Mouse (Mus musculus) kidney, postnatal 4 days (tissue): ENCODE data around the gene Rph3al.

Source experiments
- DNase-seq, 2 experiments: peaks; one replicate each; pipeline ENCODE4 v3.0.0; 2021; ENCODE audit warnings: mixed read lengths in 2 of 2

The Rph3al gene

DNA sequence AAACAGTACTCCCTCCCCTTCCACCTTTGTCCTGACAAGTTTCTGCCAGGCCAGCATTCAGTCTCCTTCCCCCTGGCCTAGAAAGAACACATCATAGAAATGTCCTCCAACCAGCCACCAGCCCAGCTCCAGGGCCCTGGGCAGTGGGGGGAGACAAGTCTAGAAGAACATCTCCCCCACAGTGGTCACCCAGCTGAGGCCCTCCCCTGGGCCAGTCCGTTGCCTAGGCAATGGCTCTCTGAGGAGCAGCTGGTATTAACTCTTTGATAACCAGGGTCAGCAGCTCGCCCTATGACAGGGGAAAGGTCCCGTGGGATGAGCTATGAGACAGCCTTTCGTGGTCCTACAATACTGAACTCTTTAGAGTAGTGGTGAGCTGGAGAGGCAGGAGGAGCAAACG lies 33.7 kb downstream of the Rph3al start:
- peak; percentile 63 to 78 for DNase-seq

DNA sequence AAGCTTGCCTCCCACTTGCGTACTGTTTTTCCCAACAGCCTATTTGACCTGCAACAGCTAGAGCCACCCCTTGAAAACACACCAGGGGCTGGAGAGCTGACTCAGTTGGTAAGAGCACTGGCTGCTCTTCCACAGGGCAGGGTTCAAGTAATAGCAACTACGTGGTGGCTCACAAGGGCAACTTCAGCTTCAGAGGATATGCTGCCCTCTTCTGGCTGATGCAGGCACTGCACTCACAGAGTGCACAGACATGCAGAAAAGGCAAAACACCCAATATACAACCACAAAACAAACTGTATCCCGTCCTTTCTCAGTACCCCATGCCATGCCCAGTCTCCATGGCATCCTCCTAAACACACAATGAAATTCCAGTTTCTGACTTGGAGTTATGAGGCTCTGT lies 34.7 kb downstream of the Rph3al start:
- peak; percentile 78 to 81 for DNase-seq

DNA sequence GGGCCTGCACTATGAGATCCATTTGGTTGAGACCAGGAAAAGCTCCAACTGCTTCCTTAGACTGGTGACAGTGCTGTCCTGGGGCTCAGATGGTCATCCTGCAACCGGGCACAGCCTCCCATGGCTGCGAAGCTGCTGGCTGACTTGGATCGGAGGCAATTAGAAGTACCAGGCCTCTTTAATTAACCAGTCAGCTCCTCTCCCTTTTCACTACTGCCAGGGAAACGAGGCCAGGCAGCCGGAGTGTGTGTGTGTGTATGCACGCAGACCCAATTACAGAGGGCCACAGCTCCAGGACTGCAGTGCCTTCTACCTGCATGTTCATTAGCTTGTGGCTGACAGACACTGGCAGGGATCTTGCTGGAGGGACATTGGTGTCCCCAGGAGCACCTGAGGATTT lies 36.9 kb downstream of the Rph3al start:
- no peak for DNase-seq

DNA sequence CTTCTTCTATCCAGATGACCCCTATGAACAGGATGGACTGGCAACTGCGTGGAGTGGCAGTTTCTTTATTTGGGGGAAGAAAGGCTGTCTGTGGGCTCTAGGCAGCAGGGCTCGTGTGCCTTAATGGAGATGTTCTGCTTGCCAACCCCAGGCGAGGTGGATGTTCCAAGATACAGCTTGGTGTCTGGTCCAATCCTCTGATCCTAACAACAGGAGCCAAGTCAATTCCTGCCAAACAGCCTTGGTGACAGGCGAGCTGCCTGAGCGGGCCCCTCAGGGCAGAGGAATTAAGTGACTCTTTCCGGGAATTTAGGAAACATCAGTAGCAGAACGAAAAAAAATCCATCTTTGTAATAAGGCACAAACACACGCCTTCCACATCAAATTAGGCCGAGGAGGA lies 38.6 kb downstream of the Rph3al start:
- no peak for DNase-seq

DNA sequence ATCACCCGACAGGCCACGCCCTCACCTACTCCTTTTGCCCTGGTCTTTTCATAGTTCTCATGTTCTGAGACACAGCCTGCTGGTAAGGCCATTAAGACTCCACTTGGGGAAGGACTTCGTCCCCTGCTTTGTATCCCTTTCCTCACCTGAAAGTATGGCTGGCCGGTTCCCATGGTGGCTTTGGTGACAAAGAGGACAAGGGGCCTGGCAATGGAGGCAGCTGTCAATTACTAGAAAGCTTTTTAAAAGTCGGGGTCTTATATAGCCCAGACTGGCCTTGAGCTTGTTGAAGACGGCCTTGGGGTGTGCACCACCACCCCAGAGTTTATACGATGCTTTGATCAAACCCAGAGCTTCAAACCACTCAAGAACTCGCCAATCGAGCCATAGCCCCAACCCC lies 39.7 kb downstream of the Rph3al start:
- DNase-seq: no peak

DNA sequence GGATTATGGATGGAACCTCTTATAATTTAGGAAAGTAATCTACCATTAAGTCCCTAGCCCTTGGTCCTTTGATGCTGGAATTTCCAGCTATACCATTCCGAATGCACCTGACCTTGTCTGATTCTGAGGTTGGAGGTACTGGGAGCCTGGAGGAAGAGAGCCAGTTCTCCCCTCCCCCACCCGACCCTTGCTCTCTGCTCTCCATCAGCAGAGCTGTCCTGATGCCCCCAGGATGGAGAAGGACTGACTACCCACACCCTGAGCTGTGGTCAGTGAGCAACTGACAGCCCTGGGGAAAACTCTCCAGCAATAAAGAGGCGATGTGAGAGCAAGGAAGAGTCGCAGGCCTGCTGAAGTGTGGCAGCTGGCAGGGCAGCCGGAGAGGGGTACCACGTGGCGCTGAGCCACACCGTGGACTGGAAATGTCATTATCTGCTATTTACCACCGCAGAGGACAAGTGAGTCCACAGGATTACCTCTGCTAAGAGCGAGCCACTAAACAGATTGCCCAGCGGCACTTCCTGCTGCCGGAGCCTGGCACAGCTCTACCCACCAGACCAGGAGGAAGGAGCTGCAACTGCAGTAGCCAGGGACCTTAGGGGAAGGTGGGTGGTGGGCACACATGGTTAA lies 43.3 kb downstream of the Rph3al start:
- DNase-seq: peak in 1 of 2 experiments; percentile 56

DNA sequence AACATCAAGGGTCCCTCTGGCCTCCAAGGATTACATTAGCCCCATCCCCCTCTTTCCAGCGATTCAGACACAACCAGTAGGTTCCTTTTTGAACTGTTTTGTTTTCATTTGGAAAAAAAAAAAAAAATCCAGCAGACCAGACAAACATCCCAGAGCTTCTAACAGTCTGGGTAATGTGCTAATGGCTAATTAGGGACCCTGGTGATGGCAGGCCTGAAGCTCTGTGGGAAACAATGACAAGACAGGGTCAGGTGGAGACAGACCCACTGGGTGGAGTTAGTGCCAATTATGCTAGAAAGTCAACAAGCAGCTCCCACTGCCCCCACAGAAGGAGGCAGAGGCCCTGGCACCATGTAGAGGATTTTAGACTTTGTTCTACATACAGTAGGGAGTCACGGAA lies 44.3 kb downstream of the Rph3al start:
- DNase-seq: peak in 1 of 2 experiments; percentile 45

DNA sequence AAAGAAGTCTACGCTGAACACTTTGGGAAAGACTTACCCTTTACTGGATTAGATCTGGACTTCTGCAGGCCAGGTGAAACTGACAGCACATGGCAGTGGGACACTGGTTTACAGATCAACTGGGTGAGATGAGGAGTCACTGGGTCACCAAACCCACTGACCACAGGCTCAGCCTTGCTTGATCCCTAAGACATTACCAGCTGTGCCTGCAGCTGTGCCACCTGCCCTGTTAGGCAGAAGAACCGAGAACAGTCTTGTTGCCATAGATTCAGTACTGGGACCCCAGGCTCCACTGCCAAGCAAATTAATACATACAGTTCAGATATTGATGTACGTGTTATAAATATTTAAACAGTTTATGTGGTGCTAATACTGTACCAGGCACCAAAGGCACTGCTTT lies 50.9 kb downstream of the Rph3al start:
- no peak for DNase-seq

DNA sequence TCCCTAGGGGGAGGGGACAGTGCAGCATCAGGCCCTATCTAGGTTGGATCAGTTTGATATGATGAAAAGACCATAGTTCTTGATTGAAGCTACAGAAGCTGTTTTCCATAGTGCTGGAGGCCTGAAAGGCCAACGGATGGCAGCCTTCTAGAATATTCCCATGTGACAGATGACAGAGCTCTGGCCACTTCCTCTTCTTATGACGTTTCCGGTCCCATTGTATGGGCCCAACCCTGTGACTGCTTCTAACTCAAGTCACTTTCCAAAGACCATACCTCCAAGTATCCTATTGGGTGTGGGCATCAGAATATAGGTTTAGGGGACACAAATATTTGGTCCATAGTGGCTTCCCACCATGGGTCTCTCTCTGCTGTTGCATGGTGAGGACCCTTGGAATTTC lies 57.0 kb downstream of the Rph3al start:
- DNase-seq: no peak

DNA sequence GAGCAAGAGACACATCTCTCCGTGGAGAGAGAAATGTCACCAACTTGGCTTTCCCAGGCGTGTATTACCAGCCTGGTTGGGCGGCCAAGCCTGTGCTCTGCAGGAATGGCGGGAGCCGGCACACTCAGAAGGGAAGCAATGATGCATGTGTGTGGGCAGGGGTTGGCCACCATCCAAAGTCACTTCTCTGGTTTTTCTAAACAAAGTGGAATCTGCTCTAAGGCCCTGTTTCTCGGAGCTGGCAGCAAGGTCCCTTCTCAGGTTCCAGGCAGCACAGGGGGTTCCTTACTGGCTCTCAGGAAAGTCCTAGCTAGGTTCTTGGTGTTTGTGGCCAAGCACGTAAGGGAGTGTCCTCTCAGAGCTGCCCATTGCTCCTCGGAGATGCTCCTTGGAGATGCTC lies 58.2 kb downstream of the Rph3al start:
- peak; percentile 75 to 86 for DNase-seq

DNA sequence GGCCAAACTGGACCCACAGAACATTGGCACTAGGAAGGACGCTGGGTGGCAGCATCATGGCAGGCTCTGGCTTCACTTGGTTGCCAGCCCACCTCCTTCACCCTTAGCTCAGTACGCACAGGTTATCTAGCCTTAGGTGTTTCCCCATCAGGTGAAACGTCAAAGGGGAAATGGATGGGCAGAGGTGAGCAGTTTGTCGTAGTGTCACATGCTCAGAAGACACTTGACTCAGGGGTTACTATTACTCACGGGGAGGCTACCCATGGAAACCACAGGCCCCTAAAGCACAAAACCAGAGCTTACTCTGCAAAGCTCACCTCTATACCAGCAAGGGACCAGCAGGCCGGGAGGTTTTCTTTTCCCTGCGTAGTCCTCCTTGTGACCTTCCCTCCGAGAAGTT lies 59.8 kb downstream of the Rph3al start:
- DNase-seq: no peak

DNA sequence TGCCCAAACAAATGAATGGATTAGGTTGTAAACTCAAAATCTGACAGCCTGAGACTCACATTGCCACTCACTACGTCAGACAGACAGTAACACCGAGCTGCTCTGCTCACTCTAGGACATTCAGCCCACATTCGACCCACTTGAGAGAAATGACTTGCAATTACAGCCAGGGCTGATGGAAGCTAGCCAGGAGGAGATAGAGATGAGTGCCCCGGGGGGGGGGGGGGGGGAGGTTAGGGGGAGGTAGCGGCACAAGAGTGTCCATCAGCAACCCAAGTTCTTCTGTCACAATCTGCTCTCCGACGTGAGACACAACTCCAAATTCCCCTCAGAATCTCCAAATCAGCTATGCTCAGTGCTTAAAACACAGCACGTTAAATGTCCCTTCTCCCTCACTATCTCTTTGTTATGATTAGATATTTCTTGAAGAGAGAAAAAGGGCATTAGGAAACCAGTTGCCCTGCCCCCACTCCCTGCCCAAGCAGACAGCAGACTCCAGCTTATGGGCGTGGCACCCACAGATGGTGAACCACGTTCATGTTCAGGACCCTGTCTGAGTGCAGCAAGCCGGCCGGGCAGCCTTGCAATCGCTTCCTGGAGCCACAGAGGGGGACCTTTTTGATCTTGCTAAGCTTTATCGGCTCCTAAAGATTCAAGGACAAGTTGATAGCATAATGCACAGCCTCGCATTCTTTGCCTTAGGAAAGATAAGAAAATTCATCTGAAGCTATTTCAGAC lies 62.0 kb downstream of the Rph3al start:
- DNase-seq: peak in 1 of 2 experiments; percentile 45

DNA sequence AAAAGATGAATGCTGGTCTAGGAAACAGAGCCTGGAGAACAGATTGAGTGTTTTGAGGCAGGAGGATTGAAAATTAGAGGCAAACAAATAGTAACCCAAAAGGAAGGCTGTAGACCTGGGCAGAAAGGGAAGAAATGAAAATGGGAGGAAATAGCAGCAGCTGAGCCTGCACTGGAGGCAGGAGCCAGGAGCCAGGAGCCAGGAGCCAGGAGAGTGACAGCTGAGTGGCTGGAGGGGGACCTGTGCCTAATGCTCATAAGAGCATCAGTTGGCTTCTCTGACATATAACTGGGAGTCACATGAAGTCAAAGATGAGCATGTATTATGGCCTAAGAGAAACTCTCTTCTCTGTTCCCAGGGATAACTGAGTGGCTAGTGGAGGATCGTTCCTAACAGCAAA lies 66.5 kb downstream of the Rph3al start:
- no peak for DNase-seq

DNA sequence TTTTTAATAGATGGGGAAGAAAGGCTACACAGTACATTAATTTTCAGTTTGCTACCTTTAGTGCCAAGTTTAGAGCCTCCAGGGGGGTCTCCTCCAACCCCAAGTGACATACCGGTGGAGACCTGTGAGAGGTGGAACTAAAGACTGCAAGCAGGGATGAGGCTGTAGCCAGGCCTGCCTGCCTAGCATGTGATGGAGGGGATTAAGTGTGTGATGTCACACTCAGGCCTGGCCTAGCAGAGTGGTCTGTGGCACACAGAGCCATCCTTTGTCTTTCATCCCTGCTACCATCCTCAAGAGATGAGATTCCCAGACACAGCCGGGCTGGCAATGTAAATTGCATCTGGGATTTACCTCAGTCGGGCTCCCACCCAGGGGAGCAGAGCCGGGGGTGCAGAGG lies 67.3 kb downstream of the Rph3al start:
- DNase-seq: no peak

DNA sequence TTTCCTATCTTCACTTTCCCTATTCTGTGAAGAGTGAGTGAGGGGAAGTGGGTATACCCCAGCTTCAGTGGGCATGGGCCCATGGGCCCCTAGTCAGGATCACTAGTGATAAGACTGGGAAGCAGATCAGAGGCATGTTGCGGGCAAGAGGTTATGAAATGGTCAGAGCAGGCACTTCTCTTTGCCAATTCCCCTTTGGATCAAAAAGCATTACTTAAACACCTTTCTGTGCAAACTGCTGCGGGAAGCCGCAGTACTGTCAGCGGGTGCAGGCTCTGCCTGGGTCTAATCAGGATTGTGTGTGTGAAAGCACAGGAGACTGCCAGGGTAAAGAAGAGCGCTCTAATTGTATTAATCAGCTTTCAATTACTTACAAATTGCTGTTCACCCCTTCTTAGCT lies 67.8 kb downstream of the Rph3al start:
- no peak for DNase-seq

DNA sequence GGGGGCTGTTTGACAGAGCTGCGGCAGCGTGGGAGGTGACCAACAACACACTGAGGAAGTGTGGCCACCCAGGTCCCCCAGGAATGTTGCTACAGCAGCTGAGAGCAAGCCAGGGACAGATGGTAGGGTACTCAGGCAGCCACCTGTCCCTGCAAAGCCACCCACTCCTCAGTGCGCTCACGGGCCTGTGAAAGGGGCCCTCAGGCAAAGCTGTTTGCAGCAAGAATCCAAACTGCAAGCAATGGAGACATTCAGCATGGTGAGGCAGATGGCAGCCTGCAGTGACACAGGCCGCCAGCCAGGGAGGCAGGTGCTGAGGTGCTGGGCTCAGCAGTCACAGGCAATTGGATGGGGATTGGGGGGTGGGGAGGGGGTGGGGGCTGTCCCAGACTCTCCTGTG lies 68.3 kb downstream of the Rph3al start:
- DNase-seq: peak in 1 of 2 experiments; percentile 45

DNA sequence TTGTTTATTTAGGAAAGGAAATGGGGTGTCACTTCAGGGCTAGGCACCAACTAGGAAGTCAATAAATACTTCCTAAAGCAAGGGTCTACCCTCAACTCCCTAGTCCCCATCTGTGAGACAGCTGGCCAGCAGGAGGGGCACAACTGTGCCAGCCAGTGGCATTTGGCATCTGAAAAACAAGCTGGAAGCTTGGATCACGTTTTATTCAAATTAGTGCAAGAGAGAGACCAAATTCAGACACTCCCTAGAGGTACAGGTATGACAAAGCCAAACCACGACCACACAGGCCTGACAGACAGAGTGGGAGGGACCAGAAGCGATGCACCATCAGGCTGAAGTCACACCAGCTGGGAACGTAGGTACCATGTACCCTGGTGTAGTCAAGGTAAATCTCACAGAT lies 71.4 kb downstream of the Rph3al start:
- DNase-seq: no peak

DNA sequence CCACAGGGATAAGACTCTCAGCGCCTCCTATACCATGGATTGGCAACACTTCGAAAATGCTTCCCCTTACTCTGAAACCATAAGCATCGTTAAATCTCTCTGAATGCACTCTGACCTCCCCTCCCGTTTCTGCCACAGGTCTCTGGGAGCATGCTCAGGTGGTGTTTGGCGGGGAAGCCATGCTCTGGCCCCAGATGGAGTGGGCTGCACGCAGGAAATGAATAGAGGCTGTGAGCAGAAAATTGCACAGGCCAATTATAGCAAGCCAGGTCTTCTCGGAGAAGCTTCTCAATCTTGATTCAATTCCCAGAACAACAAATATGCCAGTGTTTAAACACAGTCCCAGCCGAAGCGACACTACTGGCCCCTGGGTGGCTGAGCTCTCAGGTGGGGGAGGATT lies 72.4 kb downstream of the Rph3al start:
- no peak for DNase-seq

DNA sequence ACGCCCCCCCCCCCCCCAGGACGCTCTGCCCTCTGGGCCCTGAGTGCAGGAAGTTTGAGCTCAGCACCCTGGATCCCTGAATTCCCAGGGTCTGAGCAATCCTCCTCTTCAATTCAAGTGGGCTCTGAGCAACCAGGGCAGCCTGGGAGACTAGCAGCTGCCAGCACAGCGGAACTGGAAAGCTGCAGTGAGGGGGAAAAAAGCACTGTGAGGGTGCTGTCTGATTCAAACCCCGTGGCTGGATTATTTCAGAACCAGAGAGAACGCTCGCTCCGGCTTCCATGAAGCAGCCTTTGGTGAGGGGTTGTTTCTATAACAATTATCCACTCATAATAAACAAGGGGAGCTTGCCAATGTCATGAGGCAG lies 73.0 kb downstream of the Rph3al start:
- DNase-seq: no peak

DNA sequence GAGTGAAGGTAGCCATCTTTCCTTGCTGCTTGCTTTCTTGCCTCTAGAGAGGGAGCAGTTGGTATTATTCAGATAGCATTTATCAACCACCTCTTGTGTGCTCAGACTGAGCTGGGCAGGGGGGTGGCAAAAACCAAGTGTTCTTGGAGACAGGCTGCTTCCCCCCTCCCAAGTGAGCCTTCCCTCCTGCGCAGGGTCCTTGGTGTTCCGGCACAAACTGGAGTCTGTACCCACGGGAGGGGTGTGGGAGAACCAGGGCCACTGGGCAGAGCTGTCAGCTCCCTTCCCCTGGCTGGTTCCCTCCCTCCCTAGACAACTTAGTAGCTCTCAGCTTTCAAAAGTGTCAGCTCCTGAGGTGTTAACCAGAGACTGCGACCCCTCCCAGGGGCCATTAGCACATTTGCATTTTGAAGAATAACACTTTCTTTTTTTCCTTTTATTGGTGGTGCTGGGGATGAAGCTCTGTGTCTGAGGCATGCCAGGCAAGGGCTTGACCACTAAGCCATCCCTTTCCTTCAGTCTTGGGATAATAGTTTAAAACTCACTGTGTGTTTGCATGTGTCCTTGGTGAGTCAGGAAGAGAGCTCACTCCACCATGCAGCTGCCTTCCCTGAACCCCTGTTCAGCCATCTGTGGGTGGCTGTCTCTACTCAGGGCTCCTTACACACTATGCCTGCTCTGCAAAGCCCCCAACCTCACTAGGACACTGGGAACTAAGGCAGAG lies 73.5 kb downstream of the Rph3al start:
- no peak for DNase-seq

DNA sequence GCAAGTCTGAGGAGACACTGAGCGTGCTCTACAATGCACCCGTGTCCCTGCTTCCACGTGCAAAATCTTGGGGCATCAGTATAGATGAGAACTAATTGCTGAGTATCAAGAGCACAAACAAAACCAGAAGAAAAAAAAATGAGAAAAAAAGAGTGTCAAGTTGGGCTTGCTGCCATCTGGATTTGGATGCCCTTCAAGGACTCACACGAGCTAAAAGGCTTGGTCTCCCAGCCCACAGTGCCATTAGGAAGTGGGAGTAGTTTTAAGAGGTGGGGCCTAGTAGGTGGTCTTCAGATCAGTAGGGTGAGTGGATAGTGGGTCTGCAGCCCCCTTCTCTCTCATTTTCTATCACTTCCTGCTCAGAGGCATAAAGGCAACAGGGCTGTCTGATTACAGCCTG lies 75.8 kb downstream of the Rph3al start:
- no peak for DNase-seq

DNA sequence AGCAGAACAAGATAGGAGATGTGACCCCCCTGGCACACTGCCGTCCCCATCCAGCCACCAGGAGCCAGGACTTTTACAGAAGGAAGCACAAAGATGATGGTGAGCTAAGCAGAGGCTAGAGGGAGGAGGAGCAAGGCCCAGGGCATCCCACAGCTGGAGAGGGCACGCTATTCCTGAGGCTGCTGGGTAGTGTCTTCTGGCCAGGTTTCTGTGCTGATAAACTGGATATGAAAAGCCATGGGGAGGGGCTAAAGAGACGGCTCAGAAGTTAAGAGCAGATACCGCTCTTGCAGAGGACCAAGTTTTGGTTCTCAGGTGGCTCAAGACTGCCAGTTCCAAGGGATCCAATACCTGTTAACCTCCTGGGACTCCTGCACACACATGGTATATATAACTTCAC lies 76.6 kb downstream of the Rph3al start:
- DNase-seq: no peak

DNA sequence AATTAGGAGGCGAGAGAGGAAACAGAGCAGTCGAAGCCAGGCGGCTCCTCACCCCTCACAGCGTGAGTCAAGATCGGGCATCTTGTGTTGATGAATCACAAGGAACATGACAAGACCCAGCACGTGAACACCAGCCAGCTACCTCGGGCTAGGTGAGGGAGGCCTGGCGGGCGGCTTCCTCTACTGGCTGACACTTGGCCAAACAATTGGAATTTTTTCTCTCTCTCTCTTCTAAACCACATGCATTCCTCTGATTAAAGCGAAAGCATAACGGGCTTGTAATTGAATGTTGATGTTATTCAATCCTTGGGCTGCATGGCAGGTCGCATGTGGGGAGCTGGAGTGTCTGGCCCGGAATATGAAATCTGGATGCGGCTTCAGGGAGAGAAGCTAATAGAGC lies 77.0 kb downstream of the Rph3al start:
- peak in 1 of 2 experiments; percentile 40 for DNase-seq

DNA sequence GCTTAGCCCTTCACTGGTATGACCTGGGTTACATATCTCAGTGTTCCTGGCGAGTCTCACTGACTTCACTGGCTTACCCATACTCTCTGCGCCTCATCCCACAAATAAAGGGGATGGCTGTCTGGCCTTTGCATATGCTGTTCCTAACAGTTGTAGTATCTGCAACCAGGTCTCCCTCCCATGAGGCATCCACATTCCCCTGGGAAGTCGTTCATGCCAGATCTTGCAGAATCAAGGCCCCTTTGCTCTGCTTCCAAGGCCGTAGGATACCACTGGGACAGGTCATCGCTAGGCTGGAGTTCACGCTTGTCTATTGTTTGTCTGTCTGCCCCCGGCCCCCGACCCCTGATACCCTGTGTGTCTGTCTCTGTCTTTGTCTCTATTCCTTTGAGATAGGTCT lies 78.8 kb downstream of the Rph3al start:
- no peak for DNase-seq
